Mouse (Mus musculus) naive thymus-derived CD4-positive, alpha-beta T cell, adult 2 months (primary cell): ENCODE measurements around the gene Trp53.
"Not testable (repeated sequence)": the region's sequence is repeated elsewhere in the genome, so short reads cannot be mapped to it uniquely, and the experiment has no call there.

Experiments used
- DNase-seq: peaks from one replicate; pipeline ENCODE4 v3.0.0-alpha.2; 2011; ENCODE audit warnings: low read depth

Gene Trp53

DNA sequence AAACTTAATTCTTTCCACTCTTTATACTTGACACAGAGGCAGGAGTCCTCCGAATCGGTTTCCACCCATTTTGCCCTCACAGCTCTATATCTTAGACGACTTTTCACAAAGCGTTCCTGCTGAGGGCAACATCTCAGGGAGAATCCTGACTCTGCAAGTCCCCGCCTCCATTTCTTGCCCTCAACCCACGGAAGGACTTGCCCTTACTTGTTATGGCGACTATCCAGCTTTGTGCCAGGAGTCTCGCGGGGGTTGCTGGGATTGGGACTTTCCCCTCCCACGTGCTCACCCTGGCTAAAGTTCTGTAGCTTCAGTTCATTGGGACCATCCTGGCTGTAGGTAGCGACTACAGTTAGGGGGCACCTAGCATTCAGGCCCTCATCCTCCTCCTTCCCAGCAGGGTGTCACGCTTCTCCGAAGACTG is at the start of gene Trp53, which contains the start of gene Wrap53:
Gene Trp53 (plus strand): TSS at position 269 of the 424 bp plus-strand sequence.
Gene Wrap53 (minus strand): TSS at position 165 of the 424 bp plus-strand sequence.
- DNase-seq = peak; percentile 93

- DNase-seq = not testable (repeated sequence)
These were observed 49.4 kb upstream of the Trp53 start for GRCm38 (mm10) chr11:69530755-69531154.

DNA sequence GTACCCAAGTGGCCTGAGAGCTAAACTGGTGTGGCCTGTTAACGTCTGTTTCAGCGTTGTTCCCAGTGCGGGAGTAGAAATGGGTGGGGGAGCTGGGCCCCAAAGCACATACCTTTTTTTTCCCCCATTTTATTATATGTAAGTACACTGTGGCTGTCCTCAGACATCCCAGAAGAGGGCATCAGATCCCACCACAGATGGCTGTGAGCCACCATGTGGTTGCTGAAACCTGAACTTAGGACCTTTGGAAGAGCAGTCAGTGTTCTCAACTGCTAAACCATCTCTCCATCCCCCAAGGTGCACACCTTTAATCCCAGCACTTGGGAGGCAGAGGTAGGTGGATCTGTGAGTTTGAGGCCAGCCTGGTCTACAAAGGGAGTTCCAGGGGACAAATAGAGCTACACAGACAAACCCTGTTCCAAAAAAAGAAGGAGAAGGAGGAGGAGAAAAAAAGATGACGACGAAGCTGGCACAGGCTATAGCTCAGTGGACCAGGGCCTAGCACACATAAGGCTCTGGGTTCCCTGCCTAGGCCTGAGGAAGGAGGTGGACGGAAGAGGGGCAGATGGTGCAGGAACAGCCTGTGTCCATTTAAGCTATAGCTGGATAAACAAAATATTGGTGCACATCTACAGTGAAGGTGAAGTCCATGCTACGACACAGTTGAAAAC is 47.5 kb upstream of the Trp53 start:
- DNase-seq = no peak

DNA sequence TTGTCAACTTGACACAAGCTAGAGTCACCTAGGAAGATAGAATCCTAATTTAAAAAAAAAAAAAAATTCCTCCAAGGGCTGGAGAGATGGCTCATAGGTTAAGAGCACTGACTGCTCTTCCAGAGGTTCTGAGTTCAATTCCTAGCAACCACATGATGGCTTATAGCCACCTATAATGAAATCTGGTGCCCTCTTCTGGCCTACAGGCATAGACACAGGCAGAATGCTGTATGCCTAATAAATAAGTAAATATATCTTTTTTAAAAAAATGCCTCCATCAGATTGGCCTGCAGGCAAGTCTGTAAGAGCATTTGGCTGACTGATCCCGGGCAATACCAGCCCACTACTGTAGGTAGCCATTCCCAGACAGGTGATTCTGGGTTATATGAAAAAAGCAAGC is 45.2 kb upstream of the Trp53 start:
- no peak for DNase-seq

DNA sequence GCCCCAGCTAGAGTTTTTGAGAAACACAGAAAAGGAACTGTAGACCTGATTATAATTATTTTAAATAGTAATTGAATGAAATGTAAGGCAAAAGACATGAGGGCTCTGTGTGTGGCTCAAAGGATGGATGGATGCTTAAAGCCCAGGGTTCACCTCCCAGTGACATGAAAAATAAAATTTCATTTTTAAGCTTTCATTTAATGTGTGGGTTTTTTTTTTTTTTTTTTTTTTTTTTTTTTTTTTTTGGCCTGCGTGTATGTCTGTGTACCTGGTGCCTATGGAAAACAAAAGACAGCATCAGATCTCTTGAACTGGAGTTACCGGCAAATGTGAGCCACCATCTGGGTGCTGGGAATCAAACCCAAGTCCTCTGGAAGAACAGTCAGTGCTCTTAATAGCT is 39.5 kb upstream of the Trp53 start:
- no peak for DNase-seq

DNA sequence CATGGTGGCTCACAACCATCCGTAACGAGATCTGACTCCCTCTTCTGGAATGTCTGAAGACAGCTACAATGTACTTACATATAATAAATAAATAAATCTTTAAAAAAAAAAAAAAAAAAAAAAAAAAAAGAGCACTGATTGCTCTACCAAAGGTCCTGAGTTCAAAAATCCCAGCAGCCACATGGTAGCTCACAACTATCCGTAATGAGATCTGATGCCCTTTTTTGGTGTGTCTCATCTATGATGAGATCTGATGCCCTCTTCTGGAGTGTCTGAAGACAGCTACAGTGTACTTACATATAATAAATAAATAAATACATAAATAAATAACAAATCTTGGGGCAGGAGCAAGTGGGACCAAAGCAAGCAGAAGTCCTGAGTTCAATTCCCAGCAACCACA is 38.4 kb upstream of the Trp53 start:
- DNase-seq = not testable (repeated sequence)

DNA sequence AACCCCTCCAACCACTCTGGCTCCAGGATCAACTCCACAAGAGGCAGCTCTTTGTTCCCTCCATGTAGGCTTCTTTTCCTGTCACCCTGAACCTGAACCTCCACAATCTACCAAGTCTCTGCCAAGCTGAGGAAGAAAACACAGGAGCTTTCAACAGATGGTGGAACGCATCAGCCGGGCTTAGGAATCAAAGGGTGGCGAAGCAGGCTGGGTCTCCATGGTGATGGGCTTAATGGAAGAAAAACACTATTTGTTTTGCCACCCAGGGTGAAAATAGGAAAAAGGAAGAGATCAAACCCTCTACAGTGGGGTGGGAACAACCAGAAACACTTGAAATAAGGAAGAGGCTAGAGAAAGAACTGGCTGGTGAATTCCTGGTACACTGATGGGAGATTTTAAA is 36.6 kb upstream of the Trp53 start:
- DNase-seq = no peak

- DNase-seq = peak; percentile 18
These were observed 34.2 kb upstream of the Trp53 start for GRCm38 (mm10) chr11:69545957-69546356.

- DNase-seq = peak; percentile 75
These were observed 33.6 kb upstream of the Trp53 start for GRCm38 (mm10) chr11:69546423-69547053.

GRCm38 (mm10) chr11:69547071-69547470 is 33.1 kb upstream of the Trp53 start:
- peak; percentile 60 for DNase-seq

GRCm38 (mm10) chr11:69549060-69549656 is 31.0 kb upstream of the Trp53 start, which contains the start of gene Dnah2:
TSS of gene Dnah2 (minus strand) at chr11:69549110.
- no peak for DNase-seq

DNA sequence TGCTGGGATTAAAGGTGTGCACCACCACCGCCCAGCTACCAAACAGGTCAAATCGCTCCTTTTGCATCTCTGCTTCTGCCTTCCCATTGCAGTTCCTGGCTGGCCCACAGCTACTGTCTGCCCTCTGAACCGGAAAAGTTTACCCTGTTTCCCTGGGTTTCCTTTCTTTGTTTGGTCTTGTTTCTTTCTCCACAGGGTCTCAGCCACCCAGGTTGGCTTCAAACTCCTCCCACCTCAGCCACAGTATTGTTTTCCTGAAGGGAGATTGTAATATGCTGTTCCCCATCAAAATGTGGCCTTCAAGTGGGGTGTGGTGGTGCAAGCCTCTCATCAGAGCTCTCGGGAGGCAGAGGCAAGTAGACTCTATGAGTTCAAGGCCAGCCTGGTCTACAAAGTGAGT is 28.8 kb upstream of the Trp53 start:
- no peak for DNase-seq

- no peak for DNase-seq
These were observed 27.4 kb upstream of the Trp53 start for GRCm38 (mm10) chr11:69552622-69553340.

DNA sequence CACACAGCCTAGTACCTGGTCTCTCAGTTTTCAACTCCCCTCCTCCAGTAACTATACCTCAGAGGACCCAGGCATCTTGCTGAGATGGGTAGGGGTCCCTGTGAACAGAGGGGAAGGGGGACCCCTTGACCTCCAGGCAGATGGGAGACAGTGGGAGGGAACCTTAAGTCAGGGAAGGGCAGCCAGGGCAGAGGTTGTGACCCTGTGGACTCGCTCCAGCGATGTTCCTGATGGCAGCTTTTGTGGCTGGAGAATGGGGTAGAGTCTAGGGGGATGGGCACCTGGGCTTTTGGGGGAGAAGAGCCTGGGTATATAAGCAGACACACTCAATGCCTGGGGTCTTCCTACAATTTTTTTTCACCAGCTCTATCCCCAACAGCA is 26.8 kb upstream of the Trp53 start:
- DNase-seq = no peak

- DNase-seq = no peak
These were observed 25.5 kb upstream of the Trp53 start for GRCm38 (mm10) chr11:69554539-69555140.

- DNase-seq = no peak
These were observed 22.7 kb upstream of the Trp53 start for GRCm38 (mm10) chr11:69557381-69557958.

GRCm38 (mm10) chr11:69558756-69559155 is 21.4 kb upstream of the Trp53 start:
- DNase-seq = no peak

- no peak for DNase-seq
These were observed 21.0 kb upstream of the Trp53 start for GRCm38 (mm10) chr11:69559183-69559582.

DNA sequence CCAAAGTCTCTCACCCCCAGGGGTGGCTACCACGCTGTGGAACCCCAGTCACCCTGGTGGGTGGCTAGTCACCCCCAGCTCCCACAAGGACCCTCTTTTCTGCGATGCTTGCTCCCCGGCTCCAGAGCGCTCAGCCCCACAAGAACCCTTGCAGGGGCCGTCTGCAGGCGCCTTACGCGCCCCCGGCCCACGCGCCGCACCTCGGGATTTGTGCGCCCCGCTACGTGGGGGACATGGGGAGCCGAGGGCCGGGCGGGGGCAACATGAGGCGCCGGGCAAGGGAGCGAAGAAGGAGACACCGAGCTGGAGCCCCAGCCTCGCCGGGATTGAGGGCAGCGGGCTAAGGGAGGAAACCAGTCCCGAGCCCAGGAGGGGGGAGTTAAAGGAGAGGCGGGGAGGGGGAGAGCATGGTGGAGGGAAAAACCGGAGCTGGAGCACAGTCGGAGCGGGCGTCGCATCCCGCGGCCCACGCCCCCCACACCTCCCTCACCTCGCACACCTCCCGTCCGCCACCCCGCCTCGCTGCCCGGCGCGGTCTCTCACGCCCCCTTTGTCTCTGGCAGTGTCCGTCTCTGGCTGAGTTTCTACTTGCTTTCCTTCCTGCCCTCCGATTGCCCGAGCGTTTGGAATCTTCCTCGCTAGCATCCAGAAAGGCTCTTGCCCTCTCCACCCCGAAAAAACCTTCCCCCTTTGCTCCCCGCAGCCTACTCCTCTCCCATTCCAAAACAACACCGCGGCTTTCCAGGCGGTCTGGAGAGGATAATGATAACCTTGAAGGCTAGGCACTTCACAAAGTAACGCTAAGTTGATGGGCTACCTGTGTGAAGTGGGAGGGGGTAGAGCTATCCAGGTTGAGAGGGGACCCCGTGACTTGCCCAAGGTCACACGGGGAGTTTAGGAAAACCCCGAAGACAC is 20.1 kb upstream of the Trp53 start, which contains the start of gene Efnb3:
Gene Efnb3 (minus strand): TSS at position 355 of the 915 bp plus-strand sequence.
- DNase-seq = no peak
